Mouse (Mus musculus) ES-Bruce4 (cell line): ENCODE data around the gene Mkrn1.

Source experiments
- CTCF ChIP-seq: IDR thresholded peaks from one replicate; pipeline ENCODE4 v1.8.1; 2011; ENCODE audit warnings: low read depth, low read length
- EP300 ChIP-seq: IDR thresholded peaks from 2 replicates; pipeline ENCODE4 v1.6.1; 2011; ENCODE audit warnings: low read depth, low read length; ENCODE audit not compliant: insufficient read depth
- POLR2A ChIP-seq: IDR thresholded peaks from one replicate; pipeline ENCODE4 v1.8.1; 2011; ENCODE audit warnings: low read length; ENCODE audit not compliant: insufficient read depth

DNA sequence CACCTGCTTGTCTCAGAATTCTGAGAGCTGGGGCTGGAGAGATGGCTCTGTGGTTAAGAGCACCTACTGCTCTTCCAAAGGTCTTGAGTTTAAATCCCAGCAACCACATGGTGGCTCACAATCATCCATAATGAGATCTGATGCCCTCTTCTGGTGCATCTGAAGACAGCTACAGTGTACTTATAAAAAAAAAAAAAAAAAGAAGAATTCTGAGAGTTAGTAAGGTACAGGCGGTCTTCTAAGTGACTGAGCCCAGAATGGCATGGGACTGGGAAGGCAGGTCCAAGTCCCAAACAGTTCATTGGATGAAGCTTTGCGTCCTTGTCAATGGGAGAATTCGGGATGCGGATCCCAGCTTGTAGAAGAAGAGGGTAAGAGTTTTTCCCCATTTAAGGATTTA is 33.3 kb upstream of the Mkrn1 start:
- no peak for TF ChIP-seq POLR2A
- no peak for TF ChIP-seq CTCF
- TF ChIP-seq EP300, result no peak
